Mouse (Mus musculus) cerebellum, adult 11-12 months (tissue): ENCODE measurements at regions not wholly inside any gene's neighbourhood (a gene's known extent, or its start where the extent isn't known, plus 50 kb on each side); places are given as distances from the start of the nearest gene placed in this dataset.

Experiments
- DNase-seq: peaks from one replicate; pipeline ENCODE4 v3.0.0; 2022

DNA sequence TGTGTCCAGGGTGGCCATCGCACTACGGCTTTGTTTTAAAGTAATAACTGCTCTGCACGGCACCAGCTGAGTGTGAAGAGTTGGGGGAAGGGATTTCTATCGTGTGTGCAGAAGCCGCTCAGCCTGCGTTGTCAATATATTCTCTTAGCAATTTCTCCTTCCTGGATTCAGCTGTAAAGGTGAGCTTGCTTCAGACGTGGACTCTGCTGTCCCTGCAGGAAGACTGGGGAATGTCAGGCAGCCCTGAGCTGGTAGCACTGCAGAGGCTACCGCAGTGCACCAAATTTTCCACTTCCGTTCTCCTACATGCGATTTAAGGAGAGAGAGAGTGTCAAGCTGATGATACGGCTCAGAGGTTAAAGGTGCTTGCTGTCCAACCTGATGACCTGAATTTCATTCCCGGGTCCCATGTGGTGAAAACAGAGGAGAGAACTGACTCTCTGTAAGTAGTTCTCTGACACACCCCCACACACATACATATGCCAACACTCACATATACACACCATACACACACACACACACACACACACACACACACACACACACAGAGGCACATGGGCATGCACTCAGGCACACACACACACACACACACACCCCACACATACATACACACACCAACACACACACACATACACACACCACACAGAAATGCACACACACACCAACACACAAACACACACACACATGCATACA, 59.9 kb upstream of the Prelid3b start:
- peak; percentile 4 for DNase-seq

DNA sequence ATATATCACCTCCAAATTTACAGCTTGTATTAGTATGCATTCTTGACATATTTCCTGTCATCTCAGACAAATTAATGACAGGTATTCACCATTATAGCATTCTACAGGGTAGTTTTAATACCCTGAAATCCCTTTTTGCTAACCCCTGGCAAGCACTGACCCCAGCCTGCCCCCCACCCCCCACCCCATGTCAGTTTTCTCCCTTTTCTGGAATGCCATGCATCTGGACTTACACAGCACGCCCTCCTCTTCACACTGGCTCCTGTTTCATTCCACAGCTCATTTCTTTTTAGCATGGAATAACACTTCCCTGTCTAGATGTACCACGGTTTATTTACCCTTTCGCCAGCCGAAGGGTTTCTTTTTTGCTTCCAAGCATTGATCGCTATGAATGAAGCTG, 67.8 kb upstream of the Prelid3b start:
- no peak for DNase-seq

DNA sequence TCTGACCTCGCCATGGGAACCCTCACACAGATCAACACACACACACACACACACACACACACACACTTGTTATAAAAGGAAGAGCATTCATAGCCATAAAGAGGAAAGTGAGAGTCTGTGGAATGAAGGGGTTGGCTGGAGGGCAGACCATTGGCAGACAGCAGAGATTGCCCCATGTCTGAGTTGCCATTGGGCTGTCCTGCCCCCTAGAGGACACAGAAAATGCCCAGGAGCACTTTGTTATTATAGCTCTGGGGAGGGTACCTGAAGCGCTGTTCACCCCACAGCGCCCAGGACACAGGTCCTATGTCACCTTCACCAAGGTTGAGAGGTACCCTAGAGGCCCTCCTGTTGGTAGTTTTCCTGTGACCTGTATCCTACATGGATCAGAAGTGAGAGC, 74.3 kb upstream of the Prelid3b start:
- DNase-seq: no peak

DNA sequence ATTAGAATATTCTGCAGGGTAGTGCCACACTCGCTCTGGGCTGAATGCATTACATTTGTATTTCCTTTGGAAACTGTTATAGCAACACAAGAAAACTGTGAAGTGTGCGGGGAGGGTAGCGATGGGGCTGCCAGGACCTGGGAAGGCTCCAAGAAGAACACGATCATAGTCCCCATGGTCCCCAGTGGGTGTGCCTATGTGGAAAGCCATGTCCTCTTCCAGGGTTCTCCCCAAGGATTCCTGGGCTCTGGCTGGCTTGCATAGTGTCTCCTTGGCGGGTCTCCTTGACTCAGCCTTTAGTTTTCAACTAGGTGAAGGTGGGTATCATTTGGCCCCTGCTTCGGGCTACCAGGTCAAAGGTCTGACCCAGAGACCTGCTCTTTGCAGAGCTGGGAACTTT, 74.8 kb upstream of the Prelid3b start:
- no peak for DNase-seq

DNA sequence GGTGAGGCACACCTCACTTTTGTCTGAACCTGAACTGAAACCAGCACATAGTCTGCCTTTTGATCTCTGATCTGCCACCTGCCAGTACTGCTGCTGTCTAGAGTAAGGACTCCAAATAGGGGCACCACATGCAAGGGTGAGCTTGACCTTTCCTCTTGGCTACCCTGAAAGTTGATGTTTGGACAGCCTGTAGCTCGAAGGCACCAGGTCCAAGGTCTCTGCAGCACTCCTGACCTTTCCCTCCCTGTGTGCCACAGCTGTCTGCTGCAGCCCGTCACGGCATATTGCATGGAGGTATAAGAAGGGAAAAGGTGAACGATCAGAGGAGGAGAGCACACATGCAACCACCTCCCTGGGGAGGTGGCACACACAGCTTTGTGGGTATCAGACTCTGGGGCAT, 75.9 kb upstream of the Prelid3b start:
- no peak for DNase-seq

DNA sequence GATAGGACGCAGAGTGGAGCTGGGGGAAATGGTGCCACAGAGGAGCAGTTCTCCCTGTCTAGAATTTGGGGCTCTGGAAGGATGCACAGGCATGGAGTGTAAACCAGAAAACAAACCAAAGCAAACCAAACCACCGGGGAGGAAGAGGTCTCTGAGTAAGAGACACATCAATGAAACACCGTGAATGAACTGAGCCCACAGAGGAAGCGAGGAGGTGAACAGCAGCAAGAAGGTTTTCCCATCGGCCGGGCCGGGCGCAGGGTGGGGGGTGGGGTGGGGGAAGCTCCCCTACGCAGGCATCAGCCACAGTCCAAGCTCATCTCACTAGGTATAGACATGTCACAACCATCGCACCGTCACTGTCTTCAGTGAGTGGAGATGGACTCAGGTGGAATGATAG, 82.9 kb upstream of the Prelid3b start:
- DNase-seq: no peak

DNA sequence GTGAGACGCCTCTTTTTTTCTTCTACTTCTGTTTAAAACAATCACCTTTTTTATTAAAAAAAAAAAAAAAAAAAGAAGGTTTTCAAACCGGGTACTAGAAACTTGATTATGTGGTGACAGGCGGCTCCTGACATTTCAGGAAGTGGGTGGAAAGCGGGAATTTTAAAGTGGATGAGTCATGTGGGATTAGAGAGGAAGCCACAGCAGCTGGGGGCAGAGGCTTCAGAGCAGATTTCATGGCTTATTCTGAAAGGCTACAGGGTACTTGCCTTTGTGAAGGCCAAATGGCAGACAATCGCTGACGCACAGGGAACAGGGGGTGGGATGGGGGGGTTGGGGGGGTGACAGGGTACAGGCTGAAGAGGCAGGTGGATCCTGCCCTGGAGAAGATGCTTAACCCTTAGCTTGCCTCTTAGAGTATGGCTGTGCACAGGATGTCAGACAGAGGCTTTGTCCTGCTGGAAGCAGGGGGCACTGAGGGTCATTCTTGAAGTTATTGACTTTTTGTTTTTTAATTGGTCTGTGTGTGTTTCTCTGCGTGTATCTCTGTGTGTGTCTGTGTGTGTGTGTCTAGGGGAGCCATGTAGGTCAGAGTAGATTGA, 81.4 kb upstream of the Zfp831 start:
- no peak for DNase-seq

DNA sequence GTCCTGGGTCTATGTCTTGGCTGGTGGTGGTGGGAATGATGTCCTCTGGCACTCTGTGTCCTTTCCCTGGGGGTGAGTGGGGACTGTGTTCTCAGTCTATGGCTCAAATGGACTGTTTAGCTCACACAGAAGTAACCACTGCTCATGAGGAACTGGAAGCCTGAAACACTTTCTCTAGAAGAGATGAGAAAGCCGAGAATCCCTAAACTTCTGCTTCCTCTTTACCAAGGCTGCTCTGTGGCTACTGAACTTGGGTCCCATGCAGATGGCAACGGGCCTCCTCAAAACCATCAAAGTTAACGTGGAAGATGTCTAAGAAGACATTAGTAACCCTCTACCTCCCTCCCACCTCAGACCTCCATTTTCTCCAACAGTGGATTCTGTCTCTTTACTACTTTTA, 79.4 kb upstream of the Zfp831 start:
- no peak for DNase-seq

DNA sequence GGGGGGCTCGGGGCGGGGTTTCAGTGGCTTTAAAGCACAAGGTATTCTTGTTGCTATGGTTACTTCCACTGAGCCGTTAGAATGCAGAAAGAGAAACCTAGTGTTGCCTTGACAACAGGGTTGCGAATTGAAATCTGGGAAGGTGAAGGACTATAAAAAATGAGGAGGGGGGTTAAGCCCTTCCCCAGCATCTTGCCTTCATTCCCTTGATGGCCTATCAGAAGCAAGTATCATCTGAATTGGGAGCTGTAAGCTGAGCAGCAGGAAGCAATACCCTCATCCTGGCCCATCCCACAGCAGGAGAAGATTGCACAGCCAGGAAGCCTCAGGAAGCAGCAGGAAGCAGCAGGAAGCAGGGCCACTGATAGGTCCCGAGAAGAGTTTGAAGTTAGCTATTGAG, 78.5 kb upstream of the Zfp831 start:
- no peak for DNase-seq

DNA sequence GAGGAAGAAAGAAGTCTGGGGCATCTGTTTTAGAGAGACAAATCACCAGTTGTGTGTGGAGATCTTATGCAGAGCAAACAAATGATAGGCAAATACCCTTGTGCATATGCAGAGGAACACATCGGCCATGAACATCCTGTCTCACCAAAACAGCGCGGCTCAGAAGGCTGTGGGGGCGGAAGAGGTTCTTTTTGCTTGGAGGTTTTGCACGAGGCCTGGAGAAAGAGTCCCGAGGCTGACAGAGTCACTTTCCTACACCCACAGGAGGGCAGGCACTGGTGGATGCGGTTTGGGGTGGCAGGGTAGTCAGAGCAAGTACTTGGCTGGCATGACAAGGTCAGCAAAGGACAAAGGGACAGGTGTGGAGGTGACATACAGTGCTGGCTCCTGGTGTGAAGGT, 77.4 kb upstream of the Zfp831 start:
- no peak for DNase-seq

DNA sequence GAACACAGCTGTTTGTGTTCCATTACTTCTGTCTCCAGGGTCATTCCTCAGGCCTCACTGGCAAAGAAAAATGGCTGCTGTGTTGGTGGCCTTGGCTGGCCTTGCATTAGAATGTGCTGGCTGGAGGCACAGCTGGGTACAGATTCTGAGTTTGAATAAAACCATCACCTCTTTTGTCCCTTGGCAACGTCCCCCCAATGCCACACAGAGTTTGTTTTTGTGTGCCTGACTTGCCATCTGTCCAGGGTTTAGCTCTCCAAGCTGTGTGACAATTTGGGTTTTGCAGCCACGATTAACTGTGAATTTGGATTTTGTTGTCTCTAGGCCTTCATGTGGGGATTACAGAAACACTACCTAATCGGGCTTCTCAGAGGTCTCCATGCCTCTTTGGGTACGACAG, 76.6 kb upstream of the Zfp831 start:
- no peak for DNase-seq

DNA sequence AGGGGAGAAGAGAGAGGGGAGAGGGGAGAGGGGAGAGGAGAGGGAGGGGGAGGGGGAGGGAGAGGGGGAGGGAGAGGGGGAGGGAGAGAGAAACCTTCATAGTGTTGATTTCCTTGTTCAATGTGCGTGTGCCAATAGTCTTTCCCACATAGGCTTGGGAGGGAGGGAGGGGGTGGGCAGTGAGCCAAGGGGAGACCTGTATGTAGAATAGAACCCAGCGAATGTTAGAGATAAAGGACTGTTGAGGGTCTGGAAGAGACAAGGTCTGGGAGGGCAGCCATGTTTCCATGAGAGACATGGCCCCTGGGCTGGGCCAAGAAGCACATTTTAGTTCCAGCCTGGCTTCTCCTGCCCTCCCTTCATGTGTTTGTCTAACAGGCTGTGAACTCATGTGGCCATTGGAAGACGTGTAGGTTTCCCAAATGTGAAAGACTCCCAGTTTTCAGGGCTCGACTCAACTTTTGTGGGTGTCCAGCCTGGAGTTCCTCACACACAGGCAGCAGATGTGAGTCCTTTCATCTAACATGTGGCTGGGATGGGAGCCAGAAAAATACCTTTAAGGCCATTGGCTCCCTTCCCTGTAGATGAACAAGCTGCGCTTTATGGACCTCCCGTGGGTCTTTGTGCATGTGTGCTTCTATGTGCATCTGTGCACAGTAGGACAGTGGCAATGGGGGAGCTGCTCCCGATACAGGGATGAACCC, 68.4 kb upstream of the Zfp831 start:
- DNase-seq: no peak

DNA sequence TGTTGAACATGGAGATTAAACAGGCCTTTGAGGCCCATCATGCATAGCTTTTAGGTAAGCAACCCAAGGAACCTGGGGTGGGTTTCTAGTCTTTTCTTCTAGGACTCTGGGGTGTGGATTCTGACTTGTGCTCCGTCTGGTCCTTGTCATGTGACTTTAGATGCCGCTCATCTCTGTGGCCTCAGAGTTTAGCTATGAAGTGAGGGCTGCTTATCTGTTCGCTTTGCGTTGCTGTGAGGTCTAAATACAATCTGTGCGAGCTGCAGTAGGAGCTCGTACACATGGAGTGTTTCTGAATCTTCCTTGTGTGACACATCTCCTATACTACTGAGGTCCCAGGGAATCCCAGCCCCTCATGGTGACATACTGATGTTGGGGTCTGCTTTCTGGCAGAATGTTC, 67.8 kb upstream of the Zfp831 start:
- DNase-seq: no peak

DNA sequence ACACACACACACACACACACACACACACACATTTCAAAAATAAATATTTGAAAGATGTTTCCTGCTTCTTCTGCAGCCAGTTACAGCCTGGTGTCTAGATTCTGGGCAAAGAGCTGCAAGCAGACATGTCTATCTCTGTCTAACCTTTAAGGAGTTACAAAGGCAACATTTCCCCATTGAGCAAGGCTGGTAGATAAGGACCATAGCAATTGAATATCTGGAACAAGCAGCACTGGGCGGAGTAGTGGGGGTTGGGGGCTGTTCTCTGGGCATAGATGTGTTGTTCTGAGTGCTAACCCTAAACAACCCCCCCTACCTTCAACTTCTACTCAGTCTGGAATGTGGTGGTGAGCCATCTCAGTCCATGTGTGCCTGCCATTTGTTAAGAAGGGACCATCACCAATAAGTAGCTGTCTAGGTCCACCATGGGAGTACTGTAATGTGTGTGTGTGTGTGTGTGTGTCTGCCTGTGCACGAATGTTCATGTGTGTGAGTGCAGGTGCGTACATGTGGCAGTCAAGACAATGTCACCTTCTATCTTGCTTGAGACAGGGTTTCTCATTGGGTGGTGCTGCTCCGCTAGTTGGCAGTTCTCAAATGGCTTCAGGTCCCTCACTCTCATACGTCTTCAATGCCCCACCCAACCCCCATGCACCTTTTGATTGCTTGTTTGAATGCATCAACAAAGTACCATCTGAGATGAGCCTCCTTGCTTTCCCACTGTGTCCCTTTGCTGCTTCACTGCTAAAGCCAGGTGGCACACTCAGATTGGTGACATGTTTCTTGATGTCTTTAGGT, 62.2 kb upstream of the Zfp831 start:
- DNase-seq: no peak

DNA sequence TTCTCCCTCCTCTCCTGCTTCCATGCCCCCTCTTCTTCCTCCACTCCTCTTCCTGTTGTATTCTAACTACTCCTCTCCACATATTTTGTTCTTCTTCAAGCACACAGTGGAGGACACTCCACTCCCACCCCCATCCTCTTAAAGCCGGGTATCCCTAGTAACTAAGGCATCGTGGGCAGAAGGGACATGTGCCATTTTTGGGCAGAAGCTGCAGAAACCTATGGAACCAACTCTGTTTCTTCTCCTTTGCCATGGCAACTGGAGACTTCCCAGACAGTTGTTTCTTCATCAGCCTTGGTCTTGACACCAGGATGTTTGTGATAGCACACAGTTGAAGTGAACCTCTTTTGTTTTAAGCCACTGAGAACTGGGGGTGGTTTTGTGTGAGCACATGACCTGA, 59.1 kb upstream of the Zfp831 start:
- no peak for DNase-seq
